Mouse (Mus musculus) brain, embryonic 14.5 days (tissue): ENCODE data around the gene Rhag.

Experiments
- CTCF ChIP-seq: fragments of 200-500 bp; IDR thresholded peaks from 2 replicates; pipeline ENCODE4 v1.5.1; 2012; ENCODE audit warnings: inconsistent platforms, mild to moderate bottlenecking, moderate library complexity, borderline replicate concordance; ENCODE audit not compliant: insufficient read depth, insufficient read length; ENCODE audit errors: extremely low read depth
- POLR2A ChIP-seq: fragments of 200-500 bp; IDR thresholded peaks from 2 replicates; pipeline ENCODE4 v1.6.1; 2012; ENCODE audit warnings: mild to moderate bottlenecking, inconsistent platforms, borderline replicate concordance; ENCODE audit not compliant: poor library complexity, insufficient read depth, insufficient read length, severe bottlenecking; ENCODE audit errors: extremely low read depth

DNA sequence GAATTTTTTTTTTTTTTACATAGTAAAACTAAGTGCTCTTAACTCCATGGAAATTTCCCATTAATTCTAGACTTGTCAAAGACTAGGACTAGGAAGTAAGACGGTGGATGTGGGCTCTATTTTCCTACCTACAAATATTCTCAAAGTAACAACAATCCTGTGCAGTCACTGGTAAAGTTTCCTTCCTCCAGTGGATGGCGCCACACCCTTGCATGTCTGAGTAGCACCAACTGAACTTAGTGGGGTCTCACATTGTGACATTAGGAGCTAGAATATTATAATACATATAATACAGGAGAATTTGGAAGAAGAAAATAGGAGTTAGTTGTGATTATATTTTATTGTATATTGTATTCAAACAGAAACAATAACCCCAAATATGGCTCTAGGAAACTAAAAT lies 20.9 kb downstream of the Rhag start:
- no peak for TF ChIP-seq CTCF
- TF ChIP-seq POLR2A: no peak
